Mouse (Mus musculus) liver, adult 2 months (tissue): ENCODE measurements at regions not wholly inside any gene's neighbourhood (a gene's known extent, or its start where the extent isn't known, plus 50 kb on each side); places are given as distances from the start of the nearest gene placed in this dataset.

Source experiments
- CTCF ChIP-seq: fragments of 200-500 bp; IDR thresholded peaks from 2 replicates; pipeline ENCODE4 v1.5.1; 2011; ENCODE audit warnings: low read depth, low read length, control low read depth
- POLR2A ChIP-seq: fragments of 200-500 bp; IDR thresholded peaks from 2 replicates; pipeline ENCODE4 v1.6.1; 2011; ENCODE audit warnings: low read length, control low read depth; ENCODE audit not compliant: insufficient read depth; ENCODE audit errors: extremely low read depth

- TF ChIP-seq POLR2A: no peak
- TF ChIP-seq CTCF: no peak
Observed at GRCm38 (mm10) chr9:61631097-61631496, 258.9 kb downstream of the Tle3 start.
